Mouse (Mus musculus): Measurements from ENCODE around the gene Tbc1d24. TPM values are rescaled to one million over a fixed set of nuclear protein-coding genes. Genes with fewer than 3 reads are reported as not detected.
A peak's percentile ranks its signal among the peaks of the same experiment; 100 is the strongest.

The Tbc1d24 gene
- polyA plus RNA-seq, 1 experiment: 10.6 TPM

GRCm38 (mm10) chr17:24207768-24208640 is 2.6 kb upstream of the Tbc1d24 start:
- 88% methylated on average over 34 of the region's 34 CpGs for WGBS
- no peak overlapping the region; the same call in 1 of the 2 replicates for H3K27ac ChIP-seq (ENCODE audit: control insufficient read depth, insufficient read depth, low read depth, low read length, poor library complexity)
- TF ChIP-seq POLR2A (IDR thresholded peaks at IDR 0.05; ENCODE audit: borderline replicate concordance, control insufficient read depth, low read depth, low read length) (no peak), CTCF (IDR thresholded peaks at IDR 0.05; ENCODE audit: control insufficient read depth, insufficient read depth, low read length) (no peak)
- no peak overlapping the region for H3K4me3 ChIP-seq (replicated peaks; ENCODE audit: control insufficient read depth, low read depth, low read length)
- H3K4me1 ChIP-seq (ENCODE audit: control insufficient read depth, insufficient read depth, low read length): peaks cover 9% of the 10 kb centered on the region

GRCm38 (mm10) chr17:24206451-24207351 is 1.3 kb upstream of the Tbc1d24 start:
- H3K4me3 ChIP-seq (replicated peaks; ENCODE audit: control insufficient read depth, low read depth, low read length): peak overlapping the region; percentile 3
- WGBS: 5% methylated on average over 62 of the region's 62 CpGs
- no peak overlapping the region for H3K27ac ChIP-seq (ENCODE audit: control insufficient read depth, insufficient read depth, low read depth, low read length, poor library complexity)
- peaks cover 9% of the 10 kb centered on the region for H3K4me1 ChIP-seq (ENCODE audit: control insufficient read depth, insufficient read depth, low read length)
- TF ChIP-seq CTCF (IDR thresholded peaks at IDR 0.05; ENCODE audit: control insufficient read depth, insufficient read depth, low read length): no peak
- TF ChIP-seq POLR2A (IDR thresholded peaks at IDR 0.05; ENCODE audit: borderline replicate concordance, control insufficient read depth, low read depth, low read length): peak; percentile 14; the same call in 1 of the 2 replicates

GRCm38 (mm10) chr17:24205908-24206361 is 573 bp upstream of the Tbc1d24 start:
- 5% methylated on average over 15 of the region's 15 CpGs for WGBS
- TF ChIP-seq POLR2A (IDR thresholded peaks at IDR 0.05; ENCODE audit: borderline replicate concordance, control insufficient read depth, low read depth, low read length): no peak
- TF ChIP-seq CTCF (IDR thresholded peaks at IDR 0.05; ENCODE audit: control insufficient read depth, insufficient read depth, low read length): no peak
- Histone ChIP-seq H3K4me3 (replicated peaks; ENCODE audit: control insufficient read depth, low read depth, low read length) (peak overlapping the region; percentile 65), H3K4me1 (ENCODE audit: control insufficient read depth, insufficient read depth, low read length) (peaks cover 7% of the 10 kb centered on the region), H3K27ac (ENCODE audit: control insufficient read depth, insufficient read depth, low read depth, low read length, poor library complexity) (peak overlapping the region; percentile 46)

GRCm38 (mm10) chr17:24204846-24205245 is 516 bp downstream of the Tbc1d24 start:
- TF ChIP-seq POLR2A (IDR thresholded peaks at IDR 0.05; ENCODE audit: borderline replicate concordance, control insufficient read depth, low read depth, low read length) (no peak), CTCF (IDR thresholded peaks at IDR 0.05; ENCODE audit: control insufficient read depth, insufficient read depth, low read length) (no peak)
- Histone ChIP-seq H3K27ac (ENCODE audit: control insufficient read depth, insufficient read depth, low read depth, low read length, poor library complexity) (peak overlapping the region; percentile 46; the same call in 1 of the 2 replicates), H3K4me1 (ENCODE audit: control insufficient read depth, insufficient read depth, low read length) (peaks cover 7% of the 10 kb centered on the region), H3K4me3 (replicated peaks; ENCODE audit: control insufficient read depth, low read depth, low read length) (peak overlapping the region; percentile 65)
- WGBS: 3% methylated on average over 7 of the region's 7 CpGs

GRCm38 (mm10) chr17:24203611-24204534 is 1.5 kb downstream of the Tbc1d24 start:
- Histone ChIP-seq H3K27ac (ENCODE audit: control insufficient read depth, insufficient read depth, low read depth, low read length, poor library complexity) (no peak overlapping the region), H3K4me1 (ENCODE audit: control insufficient read depth, insufficient read depth, low read length) (peaks cover 7% of the 10 kb centered on the region), H3K4me3 (replicated peaks; ENCODE audit: control insufficient read depth, low read depth, low read length) (no peak overlapping the region)
- TF ChIP-seq POLR2A (IDR thresholded peaks at IDR 0.05; ENCODE audit: borderline replicate concordance, control insufficient read depth, low read depth, low read length): no peak
- WGBS: 64% methylated on average over 3 of the region's 3 CpGs

- TF ChIP-seq POLR2A (IDR thresholded peaks at IDR 0.05; ENCODE audit: borderline replicate concordance, control insufficient read depth, low read depth, low read length) (no peak), CTCF (IDR thresholded peaks at IDR 0.05; ENCODE audit: control insufficient read depth, insufficient read depth, low read length) (no peak)
- 56% methylated on average over 4 of the region's 4 CpGs for WGBS
- H3K27ac ChIP-seq (ENCODE audit: control insufficient read depth, insufficient read depth, low read depth, low read length, poor library complexity): 0 out of 2 replicates have a peak overlapping the region, but pooled peaks have one; percentile 15
- H3K4me3 ChIP-seq (replicated peaks; ENCODE audit: control insufficient read depth, low read depth, low read length): no peak overlapping the region
- H3K4me1 ChIP-seq (ENCODE audit: control insufficient read depth, insufficient read depth, low read length): peaks cover 7% of the 10 kb centered on the region
Observed at GRCm38 (mm10) chr17:24203068-24203467, 2.3 kb downstream of the Tbc1d24 start.

GRCm38 (mm10) chr17:24201092-24201491 is 4.3 kb downstream of the Tbc1d24 start:
- Histone ChIP-seq H3K4me3 (replicated peaks; ENCODE audit: control insufficient read depth, low read depth, low read length) (no peak overlapping the region), H3K4me1 (ENCODE audit: control insufficient read depth, insufficient read depth, low read length) (peaks cover 10% of the 10 kb centered on the region), H3K27ac (ENCODE audit: control insufficient read depth, insufficient read depth, low read depth, low read length, poor library complexity) (no peak overlapping the region)
- no peak for TF ChIP-seq CTCF (IDR thresholded peaks at IDR 0.05; ENCODE audit: control insufficient read depth, insufficient read depth, low read length)
- WGBS: 78% methylated on average over 4 of the region's 4 CpGs
